Mouse (Mus musculus): ENCODE measurements around the gene Shisal2b.

Gene Shisal2b

DNA sequence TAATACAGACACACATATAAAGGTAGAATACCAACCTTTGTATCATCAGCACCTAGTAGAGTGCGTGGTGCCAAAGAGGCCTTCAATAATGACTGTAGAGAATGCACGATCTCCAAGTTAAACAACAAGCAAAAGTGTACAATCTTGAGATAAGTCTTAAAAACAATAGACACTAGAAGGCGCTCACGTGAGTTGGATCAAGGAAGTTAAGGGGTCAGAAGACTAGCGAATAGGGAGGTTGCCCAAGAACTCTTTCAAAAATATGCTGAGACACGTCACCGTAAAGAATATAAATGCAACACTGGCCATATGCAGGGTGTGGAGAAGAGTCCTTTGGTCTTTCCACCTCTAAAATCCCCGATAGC, 47.4 kb downstream of the Shisal2b start:
- DNase-seq: peak; percentile 37

DNA sequence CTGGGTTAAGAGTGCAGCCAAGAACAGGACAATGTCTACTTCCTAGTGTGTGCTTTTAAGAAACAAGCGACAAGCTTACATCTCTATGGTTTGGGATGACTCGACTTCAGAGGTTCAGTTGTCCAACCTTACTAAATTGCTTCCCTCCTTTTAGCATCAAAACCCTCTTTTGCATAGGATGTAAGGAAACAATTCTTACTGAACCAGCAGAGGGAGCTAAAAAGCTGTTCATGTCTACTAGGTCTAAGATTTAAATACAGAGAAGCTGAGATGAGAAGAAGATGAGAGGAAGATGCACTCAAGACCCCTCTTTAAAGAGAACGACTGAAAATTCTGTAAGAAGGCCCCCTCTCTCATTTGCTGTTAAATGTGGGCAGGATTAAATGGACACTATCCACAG, 58.0 kb downstream of the Shisal2b start:
- peak; percentile 28 for DNase-seq

DNA sequence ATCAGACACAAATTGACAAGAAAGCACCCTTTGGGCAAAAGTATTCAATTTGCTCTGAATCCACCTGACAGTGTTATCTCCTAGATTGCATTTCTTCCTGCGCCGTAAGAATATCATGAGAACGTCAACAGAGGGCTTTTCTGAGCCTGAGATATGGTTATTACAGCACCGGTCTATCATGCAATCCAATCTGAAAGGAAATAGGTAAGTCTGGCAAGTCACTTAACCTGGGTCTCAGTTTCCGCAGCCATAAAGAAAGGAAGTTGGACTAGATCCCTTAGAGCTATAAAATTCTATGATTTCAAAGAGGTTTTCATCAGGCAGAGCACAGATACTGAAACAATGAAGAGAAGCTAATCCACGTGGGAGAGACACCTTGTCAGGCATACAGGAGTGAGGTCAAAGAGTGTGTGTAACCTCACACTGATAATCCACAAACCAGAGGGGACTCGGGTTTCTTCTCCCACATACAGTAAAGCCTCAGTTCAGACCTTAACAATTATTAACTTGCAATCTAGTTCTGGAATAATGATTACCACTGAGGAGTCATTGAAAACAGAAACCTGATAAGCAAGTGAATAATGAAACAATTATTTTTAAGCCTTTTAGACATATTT, 64.0 kb downstream of the Shisal2b start:
- DNase-seq: no peak

DNA sequence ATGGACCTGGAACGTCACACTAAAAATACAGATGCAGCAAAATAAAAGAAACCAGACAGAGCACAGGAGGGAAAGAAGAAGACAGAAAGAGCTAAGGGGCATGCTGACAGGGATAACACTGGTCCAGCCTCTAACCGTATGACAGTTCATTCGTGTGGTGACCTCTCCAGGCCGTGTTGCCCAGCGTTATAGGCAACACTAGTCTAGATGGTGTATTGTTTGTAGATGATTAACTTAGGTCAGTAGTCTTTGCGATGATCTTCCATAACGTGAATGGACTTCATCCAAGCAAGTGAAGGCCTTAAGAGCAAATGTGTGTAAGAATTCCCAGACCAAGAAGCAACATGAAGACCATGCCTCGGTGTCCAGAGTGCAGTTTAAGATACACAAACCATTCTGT, 64.6 kb downstream of the Shisal2b start:
- no peak for DNase-seq
